Mouse (Mus musculus): ENCODE data around the gene Gm49380. TPM values are rescaled to one million over a fixed set of nuclear protein-coding genes. Genes with fewer than 3 reads are reported as not detected.

Gm49380 gene
- polyA plus RNA-seq, 1 experiment from 2014 or later = 0.10 TPM

DNA sequence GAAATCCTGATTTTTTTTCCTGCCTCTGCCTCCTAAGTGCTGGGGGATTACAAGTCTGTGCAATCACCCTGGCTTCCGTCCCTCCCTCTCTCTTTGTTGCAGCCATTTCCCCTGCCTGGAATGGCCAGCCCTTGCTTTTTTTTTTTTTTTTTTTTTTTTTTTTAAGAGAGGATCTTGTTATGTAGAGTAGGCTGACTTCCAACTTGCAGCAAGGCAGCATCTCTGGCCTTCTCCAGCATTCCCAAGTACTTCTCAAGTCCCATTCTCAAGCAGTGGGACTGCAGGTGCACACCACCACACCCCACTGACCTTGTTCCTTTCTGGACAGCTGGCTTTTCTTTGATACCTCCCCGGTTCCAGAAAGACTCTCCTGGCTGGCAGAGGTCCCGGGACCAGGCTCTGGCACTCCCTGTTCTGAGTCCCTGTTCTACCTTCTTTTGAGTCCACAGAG, 14.1 kb upstream of the Gm49380 start:
- Histone ChIP-seq H3K9me3 (replicated peaks; ENCODE audit: control insufficient read depth, low read length, poor library complexity, severe bottlenecking) (no peaks in the 10 kb centered on the region), H3K9ac (ENCODE audit: low read depth, low read length) (no peak overlapping the region), H3K27ac (ENCODE audit: low read length) (no peak overlapping the region), H3K4me2 (ENCODE audit: low read length) (no peak overlapping the region), H3K4me1 (ENCODE audit: control insufficient read depth, insufficient read depth, low read length) (peaks cover 11% of the 10 kb centered on the region), H3K27me3 (ENCODE audit: control insufficient read depth, insufficient read depth, low read depth, low read length) (peaks cover 13% of the 10 kb centered on the region), H3K4me3 (ENCODE audit: low read depth, low read length) (no peak overlapping the region), H3K36me3 (ENCODE audit: control insufficient read depth, insufficient read depth, low read length) (no peaks in the 10 kb centered on the region)
- 48% methylated on average over 3 of the region's 3 CpGs for WGBS
- no peak for ATAC-seq

DNA sequence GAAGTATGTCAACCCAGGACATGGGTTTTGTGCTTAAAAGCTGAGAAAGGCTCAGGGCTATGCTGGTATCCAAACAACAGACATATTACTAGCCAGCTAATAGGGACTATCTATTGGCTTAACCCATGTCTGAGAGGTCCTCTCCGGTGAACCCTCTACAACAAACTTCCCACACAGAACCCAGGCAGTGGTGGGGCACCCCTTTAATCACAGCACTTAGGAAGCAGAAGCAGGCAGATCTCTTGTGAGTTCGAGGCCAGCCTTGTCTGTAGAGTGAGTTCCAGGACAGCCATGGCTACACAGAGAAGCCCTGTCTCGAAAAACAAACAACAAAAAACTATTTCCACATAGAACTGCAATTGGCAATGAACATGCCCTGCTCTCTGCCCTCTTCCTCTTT, 13.4 kb upstream of the Gm49380 start:
- no peak overlapping the region for H3K4me3 ChIP-seq (ENCODE audit: low read depth, low read length)
- no peak for ATAC-seq
- peaks cover 11% of the 10 kb centered on the region for H3K4me1 ChIP-seq (ENCODE audit: control insufficient read depth, insufficient read depth, low read length)
- no peaks in the 10 kb centered on the region for H3K36me3 ChIP-seq (ENCODE audit: control insufficient read depth, insufficient read depth, low read length)
- no peak overlapping the region for H3K9ac ChIP-seq (ENCODE audit: low read depth, low read length)
- H3K4me2 ChIP-seq (ENCODE audit: low read length) = no peak overlapping the region
- peaks cover 10% of the 10 kb centered on the region; the same call in 1 of the 2 replicates for H3K27me3 ChIP-seq (ENCODE audit: control insufficient read depth, insufficient read depth, low read depth, low read length)
- no peaks in the 10 kb centered on the region for H3K9me3 ChIP-seq (replicated peaks; ENCODE audit: control insufficient read depth, low read length, poor library complexity, severe bottlenecking)
- WGBS = 83% methylated on average over 3 of the region's 3 CpGs
- H3K27ac ChIP-seq (ENCODE audit: low read length) = no peak overlapping the region

DNA sequence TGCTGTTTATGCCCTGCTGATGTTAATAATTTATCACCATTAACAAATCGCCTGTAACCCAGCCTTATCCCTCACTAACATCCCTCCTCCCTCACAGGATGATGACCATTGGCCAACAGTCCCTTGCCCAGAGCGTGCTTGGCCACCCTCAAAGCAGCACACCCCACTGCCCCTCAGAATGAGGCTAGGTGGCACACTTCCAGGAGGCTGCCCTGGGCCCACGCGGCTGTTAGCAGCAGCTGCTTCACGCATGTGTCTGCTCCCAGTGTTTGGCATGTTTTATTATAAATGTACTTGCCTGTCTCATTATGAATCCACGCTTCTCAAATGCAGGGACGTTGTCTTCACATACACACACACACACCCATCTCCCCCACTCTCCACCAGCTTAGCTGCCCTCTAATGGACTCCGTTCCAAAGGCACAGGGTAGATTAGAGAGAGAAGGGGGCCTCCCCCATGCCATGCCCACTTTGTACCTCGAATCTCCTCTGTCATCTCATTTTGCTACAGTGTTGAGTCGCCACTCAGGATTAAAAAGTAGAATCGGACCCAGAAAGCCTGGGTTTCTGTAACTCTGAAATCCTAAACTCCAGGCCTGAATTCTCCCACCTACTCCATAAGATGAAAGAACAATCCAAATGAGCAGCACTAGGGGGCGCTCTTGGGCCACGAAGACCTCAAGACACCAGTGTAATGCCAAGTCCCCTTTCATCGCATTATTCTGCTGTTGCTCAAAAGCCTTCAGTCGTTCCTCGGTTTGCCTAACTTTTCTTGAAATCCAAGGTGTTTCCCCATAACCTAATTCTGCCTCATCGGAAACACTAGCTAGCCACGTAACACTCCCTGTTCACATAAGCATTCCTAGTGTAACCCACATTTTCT, 12.5 kb upstream of the Gm49380 start:
- 0 out of 2 replicates have a peak, but pooled peaks cover 6% of the 10 kb centered on the region for H3K27me3 ChIP-seq (ENCODE audit: control insufficient read depth, insufficient read depth, low read depth, low read length)
- H3K27ac ChIP-seq (ENCODE audit: low read length) = no peak overlapping the region
- H3K4me3 ChIP-seq (ENCODE audit: low read depth, low read length) = no peak overlapping the region
- peaks cover 11% of the 10 kb centered on the region for H3K4me1 ChIP-seq (ENCODE audit: control insufficient read depth, insufficient read depth, low read length)
- no peak overlapping the region for H3K9ac ChIP-seq (ENCODE audit: low read depth, low read length)
- WGBS = 30% methylated on average over 18 of the region's 18 CpGs
- ATAC-seq = peak; percentile 69; the same call in 1 of the 2 replicates
- no peaks in the 10 kb centered on the region for H3K36me3 ChIP-seq (ENCODE audit: control insufficient read depth, insufficient read depth, low read length)
- peak overlapping the region; percentile 33 for H3K4me2 ChIP-seq (ENCODE audit: low read length)
- H3K9me3 ChIP-seq (replicated peaks; ENCODE audit: control insufficient read depth, low read length, poor library complexity, severe bottlenecking) = no peaks in the 10 kb centered on the region

DNA sequence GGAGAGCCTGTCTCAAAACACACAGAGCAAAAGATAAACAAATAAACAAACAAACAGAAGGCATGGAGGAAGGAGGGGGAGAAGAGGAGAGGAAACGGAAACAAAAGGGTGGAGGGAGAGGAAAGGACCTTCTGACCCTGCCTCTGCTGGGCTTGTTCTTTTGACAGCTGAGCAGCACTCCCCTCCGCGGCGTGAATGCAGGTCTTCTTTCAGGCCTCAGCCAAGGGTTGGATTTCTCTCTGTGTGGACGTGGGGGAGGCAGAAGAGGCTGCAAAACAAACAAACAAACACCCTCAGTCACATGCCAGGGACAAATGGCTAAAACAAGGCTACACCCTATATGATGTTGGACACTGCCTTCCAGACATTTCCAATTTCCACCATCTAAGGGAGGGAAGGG, 11.7 kb upstream of the Gm49380 start:
- Histone ChIP-seq H3K27me3 (ENCODE audit: control insufficient read depth, insufficient read depth, low read depth, low read length) (0 out of 2 replicates have a peak, but pooled peaks cover 6% of the 10 kb centered on the region), H3K9ac (ENCODE audit: low read depth, low read length) (no peak overlapping the region), H3K4me1 (ENCODE audit: control insufficient read depth, insufficient read depth, low read length) (peaks cover 9% of the 10 kb centered on the region), H3K9me3 (replicated peaks; ENCODE audit: control insufficient read depth, low read length, poor library complexity, severe bottlenecking) (no peaks in the 10 kb centered on the region), H3K27ac (ENCODE audit: low read length) (no peak overlapping the region), H3K36me3 (ENCODE audit: control insufficient read depth, insufficient read depth, low read length) (no peaks in the 10 kb centered on the region), H3K4me2 (ENCODE audit: low read length) (no peak overlapping the region), H3K4me3 (ENCODE audit: low read depth, low read length) (no peak overlapping the region)
- 56% methylated on average over 5 of the region's 5 CpGs for WGBS
- no peak for ATAC-seq

DNA sequence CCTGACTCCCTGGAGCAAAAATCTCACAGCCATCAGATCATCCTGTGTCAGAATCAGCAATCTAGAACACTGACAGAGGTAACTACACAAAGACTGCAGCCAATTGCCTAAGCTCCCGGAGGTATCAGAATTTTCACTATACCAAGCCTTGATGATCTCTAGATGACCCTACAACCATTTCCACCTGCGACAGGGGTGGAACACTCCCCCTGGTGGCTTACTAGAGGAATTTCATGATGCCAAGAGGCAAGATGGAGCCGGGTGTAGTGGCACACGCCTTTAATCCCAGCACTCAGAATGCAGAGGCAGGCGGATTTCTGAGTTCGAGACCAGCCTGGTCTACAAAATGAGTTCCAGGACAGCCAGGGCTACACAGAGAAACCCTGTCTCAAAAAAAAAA, 11.0 kb upstream of the Gm49380 start:
- 0 out of 2 replicates have a peak, but pooled peaks cover 1% of the 10 kb centered on the region for H3K27me3 ChIP-seq (ENCODE audit: control insufficient read depth, insufficient read depth, low read depth, low read length)
- H3K4me2 ChIP-seq (ENCODE audit: low read length) = no peak overlapping the region
- H3K9ac ChIP-seq (ENCODE audit: low read depth, low read length) = no peak overlapping the region
- H3K9me3 ChIP-seq (replicated peaks; ENCODE audit: control insufficient read depth, low read length, poor library complexity, severe bottlenecking) = no peaks in the 10 kb centered on the region
- H3K27ac ChIP-seq (ENCODE audit: low read length) = no peak overlapping the region
- no peak overlapping the region for H3K4me3 ChIP-seq (ENCODE audit: low read depth, low read length)
- H3K4me1 ChIP-seq (ENCODE audit: control insufficient read depth, insufficient read depth, low read length) = 0 out of 2 replicates have a peak, but pooled peaks cover 4% of the 10 kb centered on the region
- no peak for ATAC-seq
- 65% methylated on average over 6 of the region's 6 CpGs for WGBS
- no peaks in the 10 kb centered on the region for H3K36me3 ChIP-seq (ENCODE audit: control insufficient read depth, insufficient read depth, low read length)

DNA sequence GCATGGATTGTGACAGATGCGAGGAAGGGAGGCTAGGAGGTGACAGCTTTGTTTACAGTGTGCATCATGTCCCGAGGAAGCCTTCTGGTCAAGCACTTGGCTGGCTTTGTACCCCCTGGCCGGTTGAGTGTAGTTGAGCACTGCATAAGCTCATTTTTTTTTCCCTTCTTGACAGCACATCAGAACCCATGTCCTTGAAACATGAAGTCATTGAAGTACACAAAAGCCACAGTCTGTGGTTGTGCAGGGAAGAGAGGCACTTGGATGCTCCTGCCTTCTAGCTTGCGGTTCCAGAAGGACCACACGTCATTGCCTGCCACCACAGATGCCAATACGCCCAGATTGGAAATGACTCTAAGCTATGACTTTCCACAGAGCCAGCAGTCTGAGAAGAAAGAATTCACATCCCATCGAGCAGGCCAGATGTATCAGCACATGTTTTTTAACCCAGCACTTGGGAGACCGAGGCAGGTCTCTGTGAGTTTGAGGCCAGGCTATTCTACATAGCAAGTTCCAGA, 6.7 kb upstream of the Gm49380 start:
- Histone ChIP-seq H3K4me1 (ENCODE audit: control insufficient read depth, insufficient read depth, low read length) (no peaks in the 10 kb centered on the region), H3K27me3 (ENCODE audit: control insufficient read depth, insufficient read depth, low read depth, low read length) (no peaks in the 10 kb centered on the region), H3K9me3 (replicated peaks; ENCODE audit: control insufficient read depth, low read length, poor library complexity, severe bottlenecking) (no peaks in the 10 kb centered on the region), H3K27ac (ENCODE audit: low read length) (no peak overlapping the region), H3K36me3 (ENCODE audit: control insufficient read depth, insufficient read depth, low read length) (no peaks in the 10 kb centered on the region), H3K4me2 (ENCODE audit: low read length) (no peak overlapping the region), H3K9ac (ENCODE audit: low read depth, low read length) (no peak overlapping the region), H3K4me3 (ENCODE audit: low read depth, low read length) (no peak overlapping the region)
- WGBS = 86% methylated on average over 8 of the region's 8 CpGs
- no peak for ATAC-seq

DNA sequence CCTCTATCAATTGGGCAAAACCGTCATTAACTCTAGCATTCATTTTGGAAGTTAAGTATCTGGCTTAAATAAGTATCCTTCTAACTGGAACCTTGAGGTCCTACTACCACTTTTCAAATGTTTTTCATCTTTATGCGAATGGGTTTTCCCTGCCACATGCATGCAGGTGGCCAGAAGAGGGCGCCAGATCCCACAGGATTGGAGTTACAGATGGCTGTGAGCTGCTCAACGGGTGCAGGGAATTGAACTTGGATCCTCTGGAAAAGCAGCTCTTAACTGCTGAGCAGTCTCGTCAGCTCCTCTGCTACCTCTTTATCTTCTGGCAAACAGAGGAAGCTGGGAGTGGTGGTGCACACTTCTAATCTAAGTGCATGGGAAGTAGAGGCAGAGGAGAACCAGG, 5.7 kb upstream of the Gm49380 start:
- no peak for ATAC-seq
- Histone ChIP-seq H3K27me3 (ENCODE audit: control insufficient read depth, insufficient read depth, low read depth, low read length) (no peaks in the 10 kb centered on the region), H3K36me3 (ENCODE audit: control insufficient read depth, insufficient read depth, low read length) (no peaks in the 10 kb centered on the region), H3K27ac (ENCODE audit: low read length) (no peak overlapping the region), H3K4me1 (ENCODE audit: control insufficient read depth, insufficient read depth, low read length) (no peaks in the 10 kb centered on the region), H3K9me3 (replicated peaks; ENCODE audit: control insufficient read depth, low read length, poor library complexity, severe bottlenecking) (no peaks in the 10 kb centered on the region), H3K9ac (ENCODE audit: low read depth, low read length) (no peak overlapping the region), H3K4me2 (ENCODE audit: low read length) (no peak overlapping the region), H3K4me3 (ENCODE audit: low read depth, low read length) (no peak overlapping the region)
- 51% methylated on average over 5 of the region's 5 CpGs for WGBS

DNA sequence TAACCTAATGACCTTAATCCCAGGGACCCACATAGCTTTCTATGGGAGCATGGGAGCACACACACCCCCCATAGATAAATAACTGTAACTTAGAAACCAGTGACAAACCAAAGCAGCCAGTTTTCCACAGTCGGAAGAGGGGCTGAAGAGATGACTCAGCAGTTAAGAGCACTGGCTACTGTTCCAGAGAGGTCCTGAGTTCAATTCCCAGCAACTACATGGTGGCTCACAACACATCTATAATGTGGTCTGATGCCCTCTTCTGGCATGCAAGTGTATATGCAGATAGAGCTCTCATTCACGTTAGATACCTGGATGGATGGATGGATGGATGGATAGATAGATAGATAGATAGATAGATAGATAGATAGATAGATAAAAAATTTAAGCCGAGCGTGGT, 2.9 kb upstream of the Gm49380 start:
- Histone ChIP-seq H3K9me3 (replicated peaks; ENCODE audit: control insufficient read depth, low read length, poor library complexity, severe bottlenecking) (no peaks in the 10 kb centered on the region), H3K4me3 (ENCODE audit: low read depth, low read length) (no peak overlapping the region), H3K36me3 (ENCODE audit: control insufficient read depth, insufficient read depth, low read length) (no peaks in the 10 kb centered on the region), H3K27me3 (ENCODE audit: control insufficient read depth, insufficient read depth, low read depth, low read length) (no peaks in the 10 kb centered on the region), H3K4me2 (ENCODE audit: low read length) (no peak overlapping the region), H3K4me1 (ENCODE audit: control insufficient read depth, insufficient read depth, low read length) (peaks cover 3% of the 10 kb centered on the region; the same call in 1 of the 2 replicates), H3K9ac (ENCODE audit: low read depth, low read length) (no peak overlapping the region), H3K27ac (ENCODE audit: low read length) (no peak overlapping the region)
- ATAC-seq = no peak
- WGBS = 94% methylated on average over 4 of the region's 4 CpGs

DNA sequence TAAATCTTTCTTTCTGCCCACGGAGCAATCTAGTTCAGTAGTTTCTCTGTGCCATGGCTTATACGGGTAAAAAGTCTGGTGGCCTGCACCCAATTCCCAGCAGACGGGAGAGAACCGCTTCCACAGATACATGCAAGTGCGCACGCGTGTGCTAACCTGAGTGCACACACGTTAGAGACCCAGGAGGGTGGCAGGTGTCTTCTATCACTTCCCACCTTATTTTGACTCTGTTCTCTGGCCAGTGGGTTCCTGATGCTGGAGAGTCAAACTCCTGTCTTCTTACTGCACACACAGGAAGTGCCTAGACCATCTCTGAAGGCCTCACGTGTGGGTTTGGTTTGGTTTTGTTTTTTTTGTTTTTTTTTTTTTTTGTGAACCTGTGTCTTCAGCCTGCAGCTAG, 2.3 kb upstream of the Gm49380 start:
- H3K36me3 ChIP-seq (ENCODE audit: control insufficient read depth, insufficient read depth, low read length) = no peaks in the 10 kb centered on the region
- H3K4me1 ChIP-seq (ENCODE audit: control insufficient read depth, insufficient read depth, low read length) = peaks cover 4% of the 10 kb centered on the region
- no peak overlapping the region for H3K4me2 ChIP-seq (ENCODE audit: low read length)
- 94% methylated on average over 9 of the region's 9 CpGs for WGBS
- no peak for ATAC-seq
- H3K27me3 ChIP-seq (ENCODE audit: control insufficient read depth, insufficient read depth, low read depth, low read length) = no peaks in the 10 kb centered on the region
- H3K4me3 ChIP-seq (ENCODE audit: low read depth, low read length) = no peak overlapping the region
- H3K27ac ChIP-seq (ENCODE audit: low read length) = no peak overlapping the region
- H3K9ac ChIP-seq (ENCODE audit: low read depth, low read length) = no peak overlapping the region
- H3K9me3 ChIP-seq (replicated peaks; ENCODE audit: control insufficient read depth, low read length, poor library complexity, severe bottlenecking) = no peaks in the 10 kb centered on the region

All from midbrain, embryonic 16.5 days (tissue).